Mouse (Mus musculus): ENCODE results near the gene Ston1.
A peak's percentile ranks its signal among the peaks of the same experiment; 100 is the strongest.

The Ston1 gene

GRCm38 (mm10) chr17:88675310-88676309 lies 78.1 kb downstream of the Ston1 start:
- DNase-seq (ENCODE audit: low read depth, low spot score): no peak

- no peak for DNase-seq (ENCODE audit: low read depth, low spot score)
Measured at GRCm38 (mm10) chr17:88688226-88688625, 90.7 kb downstream of the Ston1 start.

- no peak for DNase-seq (ENCODE audit: low read depth, low spot score)
Measured at GRCm38 (mm10) chr17:88696656-88697333, 99.3 kb downstream of the Ston1 start.

GRCm38 (mm10) chr17:88700901-88701300 lies 103.4 kb downstream of the Ston1 start:
- peak; percentile 7 for DNase-seq (ENCODE audit: low read depth, low spot score)

- DNase-seq (ENCODE audit: low read depth, low spot score): no peak
Measured at GRCm38 (mm10) chr17:88702345-88702744, 104.9 kb downstream of the Ston1 start.

GRCm38 (mm10) chr17:88703112-88703511 lies 105.6 kb downstream of the Ston1 start:
- DNase-seq (ENCODE audit: low read depth, low spot score): no peak

- no peak for DNase-seq (ENCODE audit: low read depth, low spot score)
Measured at GRCm38 (mm10) chr17:88706231-88706649, 108.8 kb downstream of the Ston1 start.
